Mouse (Mus musculus): ENCODE data around the gene Vmn2r107.

Gene Vmn2r107

GRCm38 (mm10) chr17:20344942-20345341 is at the start of gene Vmn2r107:
Gene Vmn2r107 (plus strand): TSS chr17:20345242.
- DNase-seq (ENCODE audit: low spot score in 2 of 2), result no peak

- no peak for DNase-seq (ENCODE audit: low spot score in 2 of 2)
These were observed 39.3 kb upstream of the Vmn2r107 start for GRCm38 (mm10) chr17:20305790-20306189.

- DNase-seq (ENCODE audit: low spot score in 2 of 2), result no peak
These were observed 54.1 kb downstream of the Vmn2r107 start for GRCm38 (mm10) chr17:20399105-20399504.

GRCm38 (mm10) chr17:20413846-20414245 is 68.8 kb downstream of the Vmn2r107 start, which contains the start of gene Vmn1r224:
Gene Vmn1r224 (plus strand): TSS chr17:20414146.
- DNase-seq (ENCODE audit: low spot score in 2 of 2), result no peak

All from spleen, postnatal 4 days (tissue).